Mouse (Mus musculus) liver, embryonic 14.5 days (tissue): ENCODE data around the gene Gtf3c5.

Experiments
- CTCF ChIP-seq: IDR thresholded peaks from 2 replicates; pipeline ENCODE4 v1.5.1; 2016; ENCODE audit warnings: antibody characterized with exemption, low read depth, control low read depth
- EP300 ChIP-seq: IDR thresholded peaks from 2 replicates; pipeline ENCODE4 v1.6.1; 2016; ENCODE audit warnings: antibody characterized with exemption, low read depth

DNA sequence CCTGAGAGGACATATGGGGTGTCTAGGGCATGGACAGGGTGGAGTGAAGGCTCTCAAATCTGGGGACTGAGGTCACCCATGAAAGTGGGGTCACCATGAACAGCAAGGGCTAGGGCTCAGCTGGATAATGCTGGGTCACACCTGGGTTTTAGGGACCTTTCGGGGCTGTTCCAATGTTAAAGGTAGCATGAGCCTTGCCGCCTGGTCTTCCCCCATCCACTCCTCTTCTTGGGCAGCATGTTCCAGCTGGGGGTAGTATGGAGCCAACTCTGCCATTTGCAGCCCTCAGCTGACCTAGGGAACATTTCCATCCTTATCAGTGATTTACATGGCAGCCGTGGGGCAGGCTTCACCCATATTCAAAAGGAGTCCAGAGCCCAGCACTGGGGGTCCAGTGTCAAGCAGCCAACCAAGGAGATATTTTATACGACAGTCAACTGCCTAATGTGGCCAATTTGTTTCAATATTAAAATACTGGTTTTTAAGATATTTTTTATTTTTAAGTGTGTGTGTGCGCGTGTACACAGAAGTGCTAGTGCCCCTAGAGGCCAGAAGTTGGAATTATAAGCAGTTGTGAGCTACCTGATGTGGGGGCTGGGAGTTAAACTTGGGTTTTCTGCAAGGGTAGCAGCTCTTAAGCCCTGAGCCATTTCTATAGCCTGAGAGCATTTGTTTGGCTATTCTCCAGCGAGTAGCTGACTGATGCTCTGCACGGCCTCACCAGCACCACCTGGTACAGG is 23.2 kb upstream of the Gtf3c5 start:
- TF ChIP-seq CTCF (peak; percentile 69), EP300 (no peak)
